Mouse (Mus musculus): ENCODE measurements around the gene Ints7.

GRCm38 (mm10) chr1:191567859-191568258 is 7.6 kb upstream of the Ints7 start:
- TF ChIP-seq POLR2A (IDR thresholded peaks at IDR 0.05; ENCODE audit: low read depth, low read length) (no peak), CTCF (IDR thresholded peaks at IDR 0.05; ENCODE audit: borderline replicate concordance, insufficient read depth, low read length) (no peak)

Data from embryonic fibroblast, embryonic 13.5 days (primary cell).